Mouse (Mus musculus) embryonic facial prominence, embryonic 11.5 days (tissue): ENCODE measurements around the gene Arl15. TPM values are rescaled to one million over a fixed set of nuclear protein-coding genes. Genes with fewer than 3 reads are reported as not detected.

Experiments used
- ATAC-seq: fragments of 200-750 bp; cut with Nextera tagmentation; replicated peaks from 2 replicates; pipeline ENCODE4 v1.8.0; 2017; ENCODE audit warnings: low read depth; ENCODE audit not compliant: insufficient number of reproducible peaks, low FRiP score, low TSS enrichment
- DNase-seq: peaks from one replicate; pipeline ENCODE4 v3.0.0-alpha.2; 2015; ENCODE audit warnings: low spot score
- H3K27ac ChIP-seq: fragments of 300-500 bp; sonication (generic); replicated peaks from 2 replicates; pipeline ENCODE4 v1.5.1; 2014; ENCODE audit warnings: mild to moderate bottlenecking, low read depth, low read length, control low read depth
- H3K27me3 ChIP-seq: fragments of 300-500 bp; sonication (generic); 2 replicates; pipeline ENCODE4 v1.6.1; 2014; ENCODE audit warnings: mild to moderate bottlenecking, low read length, moderate library complexity, mixed read lengths; ENCODE audit not compliant: control insufficient read depth, insufficient read depth
- H3K36me3 ChIP-seq: fragments of 300-500 bp; sonication (generic); replicated peaks from 2 replicates; pipeline ENCODE4 v1.6.1; 2014; ENCODE audit warnings: low read depth, mild to moderate bottlenecking, low read length, moderate library complexity, mixed read lengths; ENCODE audit not compliant: control insufficient read depth, insufficient read depth
- H3K4me1 ChIP-seq: fragments of 300-500 bp; sonication (generic); 2 replicates; pipeline ENCODE4 v1.6.1; 2014; ENCODE audit warnings: low read length, mixed read lengths; ENCODE audit not compliant: control insufficient read depth, insufficient read depth
- H3K4me2 ChIP-seq: fragments of 300-500 bp; sonication (generic); 2 replicates; pipeline ENCODE4 v1.6.1; 2014; ENCODE audit warnings: low read depth, mild to moderate bottlenecking, control low read depth, low read length, moderate library complexity
- H3K4me3 ChIP-seq: fragments of 300-500 bp; sonication (generic); 2 replicates; pipeline ENCODE4 v1.5.1; 2014; ENCODE audit warnings: low read depth, low read length, control low read depth
- H3K9ac ChIP-seq: fragments of 300-500 bp; sonication (generic); replicated peaks from 2 replicates; pipeline ENCODE4 v1.6.1; 2014; ENCODE audit warnings: mild to moderate bottlenecking, control low read depth, low read length
- H3K9me3 ChIP-seq: fragments of 300-500 bp; sonication (generic); replicated peaks from 2 replicates; pipeline ENCODE4 v1.6.1; 2016; ENCODE audit warnings: mild to moderate bottlenecking, low read length, inconsistent platforms, mixed read lengths; ENCODE audit not compliant: control insufficient read depth
- WGBS: fragments of 180-500 bp; shearing (Covaris S2); extraction: QIAGEN DNeasy Blood & Tissue Kit; methylation state at CpG from one replicate; pipeline ENCODE4 v1.1.7; 2014; 5-methylcytosine and 5-hydroxymethylcytosine counted together
- polyA plus RNA-seq: library from polyadenylated mRNA; unstranded; fragments of >200 nt; fragmentation: Nextera tagmentation; extraction: Ambion mirVana; gene quantifications from 2 replicates; pipeline ENCODE4 v1.2.1, GENCODE M21; 2014

Gene Arl15
- polyA plus RNA-seq, 1 experiment from 2014 or later, result 10.9 TPM

- H3K4me2 ChIP-seq, result no peak overlapping the region
- H3K27me3 ChIP-seq, result no peaks in the 10 kb centered on the region
- H3K27ac ChIP-seq, result no peak overlapping the region
- DNase-seq (no peak), ATAC-seq (no peak)
- H3K9ac ChIP-seq, result no peak overlapping the region
- no peak overlapping the region for H3K4me3 ChIP-seq
- 88% methylated on average over 14 of the region's 14 CpGs for WGBS
- H3K36me3 ChIP-seq, result no peaks in the 10 kb centered on the region
- no peaks in the 10 kb centered on the region for H3K4me1 ChIP-seq
- no peaks in the 10 kb centered on the region for H3K9me3 ChIP-seq
Measured at GRCm38 (mm10) chr13:113842411-113843309, 48.4 kb downstream of the Arl15 start.

GRCm38 (mm10) chr13:113843310-113843649 is 49.0 kb downstream of the Arl15 start:
- no peaks in the 10 kb centered on the region for H3K9me3 ChIP-seq
- 77% methylated on average over 3 of the region's 3 CpGs for WGBS
- no peaks in the 10 kb centered on the region for H3K36me3 ChIP-seq

GRCm38 (mm10) chr13:113843901-113844300 is 49.6 kb downstream of the Arl15 start:
- 95% methylated on average over 8 of the region's 8 CpGs for WGBS
- no peaks in the 10 kb centered on the region for H3K4me1 ChIP-seq
- ATAC-seq (no peak), DNase-seq (no peak)
- H3K4me3 ChIP-seq, result no peak overlapping the region
- H3K36me3 ChIP-seq, result no peaks in the 10 kb centered on the region
- no peaks in the 10 kb centered on the region for H3K9me3 ChIP-seq
- H3K9ac ChIP-seq, result no peak overlapping the region
- H3K27ac ChIP-seq, result no peak overlapping the region
- H3K27me3 ChIP-seq, result no peaks in the 10 kb centered on the region
- no peak overlapping the region for H3K4me2 ChIP-seq

More at GRCm38 (mm10) chr13:113843310-113843649, 49.0 kb downstream of the Arl15 start:
- no peak for ATAC-seq
- Histone ChIP-seq H3K4me1 (no peaks in the 10 kb centered on the region), H3K4me2 (no peak overlapping the region), H3K4me3 (no peak overlapping the region), H3K27me3 (no peaks in the 10 kb centered on the region), H3K9ac (no peak overlapping the region), H3K27ac (no peak overlapping the region)
- DNase-seq, result no peak

GRCm38 (mm10) chr13:113844717-113845116 is 50.4 kb downstream of the Arl15 start:
- H3K4me3 ChIP-seq, result no peak overlapping the region
- no peaks in the 10 kb centered on the region for H3K36me3 ChIP-seq
- H3K4me2 ChIP-seq, result no peak overlapping the region
- DNase-seq, result no peak
- H3K9ac ChIP-seq, result no peak overlapping the region
- H3K27me3 ChIP-seq, result no peaks in the 10 kb centered on the region
- ATAC-seq, result no peak
- no peaks in the 10 kb centered on the region for H3K4me1 ChIP-seq
- WGBS, result 87% methylated on average over 4 of the region's 4 CpGs
- no peaks in the 10 kb centered on the region for H3K9me3 ChIP-seq
- H3K27ac ChIP-seq, result no peak overlapping the region

GRCm38 (mm10) chr13:113845229-113845628 is 50.9 kb downstream of the Arl15 start:
- Histone ChIP-seq H3K4me2 (no peak overlapping the region), H3K4me3 (no peak overlapping the region), H3K9ac (no peak overlapping the region), H3K36me3 (no peaks in the 10 kb centered on the region), H3K27me3 (no peaks in the 10 kb centered on the region), H3K27ac (no peak overlapping the region), H3K4me1 (no peaks in the 10 kb centered on the region), H3K9me3 (no peaks in the 10 kb centered on the region)
- 36% methylated on average over 1 of the region's 1 CpGs for WGBS
- ATAC-seq (no peak), DNase-seq (no peak)

- 69% methylated on average over 10 of the region's 10 CpGs for WGBS
- Histone ChIP-seq H3K9me3 (no peaks in the 10 kb centered on the region), H3K4me3 (no peak overlapping the region), H3K27ac (no peak overlapping the region), H3K27me3 (no peaks in the 10 kb centered on the region), H3K4me2 (no peak overlapping the region), H3K36me3 (no peaks in the 10 kb centered on the region), H3K4me1 (no peaks in the 10 kb centered on the region), H3K9ac (no peak overlapping the region)
- no peak for DNase-seq
- ATAC-seq, result no peak
Measured at GRCm38 (mm10) chr13:113846413-113846812, 52.1 kb downstream of the Arl15 start.

- WGBS, result 87% methylated on average over 8 of the region's 8 CpGs
- no peaks in the 10 kb centered on the region for H3K4me1 ChIP-seq
- H3K4me2 ChIP-seq, result no peak overlapping the region
- H3K36me3 ChIP-seq, result no peaks in the 10 kb centered on the region
- no peaks in the 10 kb centered on the region for H3K27me3 ChIP-seq
- DNase-seq, result no peak
- H3K27ac ChIP-seq, result no peak overlapping the region
- H3K9me3 ChIP-seq, result no peaks in the 10 kb centered on the region
- no peak for ATAC-seq
- H3K9ac ChIP-seq, result no peak overlapping the region
- no peak overlapping the region for H3K4me3 ChIP-seq
Measured at GRCm38 (mm10) chr13:113850431-113851034, 56.2 kb downstream of the Arl15 start.
